Mouse (Mus musculus) forebrain, embryonic 10.5 days (tissue): ENCODE data around the gene Lrrc1. TPM values are rescaled to one million over a fixed set of nuclear protein-coding genes. Genes with fewer than 3 reads are reported as not detected.

Experiments
- microRNA-seq: library from miRNA; unstranded; fragments of <30 nt; microRNA quantifications from one replicate; pipeline ENCODE4, GENCODE M21; 2017
- polyA plus RNA-seq: library from polyadenylated mRNA; unstranded; fragments of >200 nt; fragmentation: Nextera tagmentation; extraction: Ambion mirVana; gene quantifications from 2 replicates; pipeline ENCODE4 v1.2.1, GENCODE M21; 2016

The Lrrc1 gene
- polyA plus RNA-seq, 1 experiment from 2014 or later, result 15.9 TPM

Small RNAs within 50 kb of the gene (microRNA-seq; reads per million reads assigned to microRNA genes)
- not detected for gene Gm25250

Other genes starting within 250 kb of the Lrrc1 start
- not detected in 2 replicates for gene Mlip, start 191.9 kb downstream of the Lrrc1 start, polyA plus RNA-seq
- gene Klhl31, start 91.6 kb upstream of the Lrrc1 start, polyA plus RNA-seq, result 0.20 and 0.22 TPM in 2 replicates
- 18.4 and 18.5 TPM in 2 replicates for gene Gclc, start 209.7 kb upstream of the Lrrc1 start, polyA plus RNA-seq